In the genomic region with DNA sequence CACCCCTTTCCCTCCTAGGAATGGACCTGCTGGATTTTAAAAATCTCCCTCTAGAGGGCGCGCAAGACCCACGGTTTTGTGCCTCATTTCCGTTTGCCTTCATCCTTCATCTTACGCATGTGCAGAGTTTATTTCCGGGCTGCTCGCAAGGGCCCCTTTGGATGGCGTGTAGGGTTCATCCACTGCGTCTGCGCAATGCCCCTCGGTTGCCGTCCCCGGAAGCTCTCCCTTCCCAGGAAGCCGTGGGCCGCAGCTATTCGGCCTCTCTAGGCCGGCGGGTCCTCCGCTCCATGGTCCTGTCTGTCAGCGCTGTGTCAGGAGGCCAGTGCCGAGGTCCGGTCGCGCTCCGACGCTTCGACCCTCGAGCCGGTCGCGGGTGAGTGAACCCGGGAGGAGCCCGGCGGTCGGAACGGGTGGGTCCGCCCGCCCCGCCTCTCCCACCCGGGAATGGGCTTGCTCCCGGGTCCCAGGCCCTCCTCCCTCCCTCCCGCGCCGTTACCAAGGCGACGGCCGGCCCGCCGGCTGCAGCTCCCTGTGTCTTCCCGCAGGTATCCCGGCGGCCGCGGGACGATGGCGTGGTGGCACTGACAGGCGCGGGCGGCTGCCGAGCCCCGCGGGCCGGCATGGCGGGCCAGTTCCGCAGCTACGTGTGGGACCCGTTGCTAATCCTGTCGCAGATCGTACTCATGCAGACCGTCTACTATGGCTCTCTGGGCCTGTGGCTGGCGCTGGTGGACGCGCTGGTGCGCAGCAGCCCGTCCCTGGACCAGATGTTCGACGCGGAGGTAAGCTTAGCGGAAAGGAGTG, we compare ENCODE assay signal across 7 mouse cellular contexts. TPM values are rescaled to one million over a fixed set of nuclear protein-coding genes. Genes with fewer than 3 reads are reported as not detected.
A peak's percentile ranks its signal among the peaks of the same experiment; 100 is the strongest.
DNase-seq lines count a peak whose midpoint lies in the region; ATAC-seq lines count a peak whose summit lies in the region.

A gene (plus strand): TSS at position 223 of the 807 bp plus-strand sequence.

- H3K27ac ChIP-seq in intestine, embryonic 16.5 days (ENCODE audit: low read length) = peak within 1 kb of the TSS; percentile 77
- H3K27ac ChIP-seq in midbrain, embryonic 11.5 days (ENCODE audit: low read depth, low read length) = peak within 1 kb of the TSS; percentile 65

- H3K36me3 ChIP-seq in intestine, embryonic 16.5 days (ENCODE audit: control insufficient read depth, insufficient read depth, low read length) = peaks cover 5% of the 10 kb centered on the region
- H3K36me3 ChIP-seq in midbrain, embryonic 11.5 days (ENCODE audit: control insufficient read depth, insufficient read depth, low read length) = peaks cover 7% of the 10 kb centered on the region

- DNase-seq in adrenal gland, adult 8-10 months = peak; percentile 97
- peak; percentile 96 for DNase-seq in embryo, embryonic 9.5 days (ENCODE audit: extremely low spot score)
- DNase-seq in gastrocnemius, postnatal 4 days (ENCODE audit: low spot score in 2 of 2) = peak; percentile 86 to 93
- DNase-seq in left cerebral cortex, postnatal 36 days (ENCODE audit: low spot score in 2 of 2) = peak; percentile 96 to 98
- peak; percentile 99 for DNase-seq in midbrain, embryonic 11.5 days (ENCODE audit: low spot score, missing footprints)
- DNase-seq in skeletal muscle tissue, adult 2 months (ENCODE audit: low read depth, low spot score) = peak; percentile 98

- no peaks in the 10 kb centered on the region for H3K27me3 ChIP-seq in intestine, embryonic 16.5 days (replicated peaks; ENCODE audit: control insufficient read depth, insufficient read depth, low read length)
- H3K27me3 ChIP-seq in midbrain, embryonic 11.5 days (ENCODE audit: control insufficient read depth, insufficient read depth, low read length) = no peaks in the 10 kb centered on the region

- ATAC-seq in intestine, embryonic 16.5 days = peak; percentile 93
- peak; percentile 99 for ATAC-seq in midbrain, embryonic 11.5 days (ENCODE audit: low FRiP score)

- H3K4me1 ChIP-seq in intestine, embryonic 16.5 days (ENCODE audit: control insufficient read depth, insufficient read depth, low read length) = peaks cover 17% of the 10 kb centered on the region
- H3K4me1 ChIP-seq in midbrain, embryonic 11.5 days (ENCODE audit: control insufficient read depth, insufficient read depth, low read length) = peaks cover 11% of the 10 kb centered on the region

- peak within 1 kb of the TSS; percentile 95 for H3K4me3 ChIP-seq in intestine, embryonic 16.5 days (ENCODE audit: low read length)
- peak within 1 kb of the TSS; percentile 79 for H3K4me3 ChIP-seq in midbrain, embryonic 11.5 days (ENCODE audit: low read depth, low read length)

- WGBS in intestine, embryonic 16.5 days = under 1% methylated on average over 67 of the region's 79 CpGs
- WGBS in midbrain, embryonic 11.5 days = under 1% methylated on average over 69 of the region's 79 CpGs

- H3K9ac ChIP-seq in intestine, embryonic 16.5 days (ENCODE audit: low read depth, low read length) = peak within 1 kb of the TSS; percentile 85
- peak within 1 kb of the TSS; percentile 72 for H3K9ac ChIP-seq in midbrain, embryonic 11.5 days (ENCODE audit: low read length)

- intact Hi-C loops in left cerebral cortex, postnatal 36 days (cut with DNase I) = loop anchor here (2.0 to 5.0 kb wide), 2 partner anchors 36 to 56 kb away; a partner anchor contains a TSS

- peak within 1 kb of the TSS; percentile 65 for H3K4me2 ChIP-seq in intestine, embryonic 16.5 days (ENCODE audit: low read depth, low read length)
- peak within 1 kb of the TSS; percentile 74 for H3K4me2 ChIP-seq in midbrain, embryonic 11.5 days

- H3K9me3 ChIP-seq in intestine, embryonic 16.5 days (ENCODE audit: control insufficient read depth, low read length) = no peaks in the 10 kb centered on the region
- H3K9me3 ChIP-seq in midbrain, embryonic 11.5 days (ENCODE audit: control insufficient read depth, low read length) = no peaks in the 10 kb centered on the region

RNA-seq across cellular contexts. Expression of the gene that starts here (rescaled TPM):
- total RNA-seq in adrenal gland, adult 8-10 months (2022) = 1 to 10 TPM in 3 of 4 experiments, not detected in 1; 2.3 to 7.3 (median 4.6) TPM
- 1 to 10 TPM in 1 of 2 experiments, under 1 TPM in 1; 0.96 to 1.9 TPM for total RNA-seq in gastrocnemius, postnatal 4 days (2021)
- polyA plus RNA-seq in intestine, embryonic 16.5 days (2015; fragmentation: Nextera tagmentation; extraction: Ambion mirVana) = 9.8 and 11.9 TPM in 2 replicates
- 10 to 100 TPM in 1 of 2 experiments, 1 to 10 TPM in 1; 8.1 to 14.9 TPM for total RNA-seq in left cerebral cortex, postnatal 36 days (2021)
- 4.7 and 5.0 TPM in 2 replicates for polyA plus RNA-seq in midbrain, embryonic 11.5 days (2014; fragmentation: Nextera tagmentation; extraction: Ambion mirVana)

Comparison
In these comparisons a context has a peak if more than half of its experiments do, and no peak if none do; other contexts are left out.
1. Peak in every context shown above with its lines: DNase-seq, ATAC-seq, H3K4me3 ChIP-seq and H3K27ac ChIP-seq.